9 mouse cellular contexts compared by ENCODE assay signal in genomic region chr16:50542554-50543333, GRCm38 (mm10). TPM values are rescaled to one million over a fixed set of nuclear protein-coding genes. Genes with fewer than 3 reads are reported as not detected.
DNase-seq lines count a peak whose midpoint lies in the region; ATAC-seq and TF ChIP-seq lines count a peak whose summit lies in the region.
"Had no signal": no experiment of that assay in that cellular context is flagged by ENCODE, and none has a peak within 500 bp of the region (broad histone marks: within the 10 kb centered on the region; RNA-seq: fewer than 3 reads in every experiment).

No protein-coding gene starts in this region.

- TF ChIP-seq POLR2A in MEL (IDR thresholded peaks at IDR 0.05; ENCODE audit: control insufficient read depth in 1 of 2, insufficient read depth in 1 of 2, low read depth in 1 of 2, low read length in 2 of 2, poor library complexity in 1 of 2), result no peak

- no peak for TF ChIP-seq EP300 in MEL (IDR thresholded peaks at IDR 0.05; ENCODE audit: low read depth in 1 of 2, low read length in 2 of 2)

- no peaks in the 10 kb centered on the region for H3K79me2 ChIP-seq in C2C12 (ENCODE audit: control insufficient read depth, insufficient read depth)
- H3K79me2 ChIP-seq in MEL (ENCODE audit: control insufficient read depth, insufficient read depth, low read length, poor library complexity), result no peaks in the 10 kb centered on the region

- H3K27me3 ChIP-seq in C2C12 (ENCODE audit: control insufficient read depth, insufficient read depth, insufficient read length), result no peaks in the 10 kb centered on the region
- no peaks in the 10 kb centered on the region for H3K27me3 ChIP-seq in MEL (ENCODE audit: control insufficient read depth in 1 of 2, insufficient read depth in 2 of 2, low read length in 2 of 2)
- no peaks in the 10 kb centered on the region for H3K27me3 ChIP-seq in hindbrain, postnatal 0 days (ENCODE audit: insufficient read depth, low read length)

- no peaks in the 10 kb centered on the region for H3K79me3 ChIP-seq in C2C12 (ENCODE audit: low read depth)

- no peak overlapping the region for H3K4me2 ChIP-seq in hindbrain, postnatal 0 days (ENCODE audit: low read depth, low read length)

- TF ChIP-seq RAD21 in MEL (IDR thresholded peaks at IDR 0.05; ENCODE audit: low read depth, low read length), result peak; percentile 12

- peak; percentile 73 for TF ChIP-seq CTCF in layer of hippocampus, adult 2 months (conservative IDR thresholded peaks at IDR 0.05)
- TF ChIP-seq CTCF in C2C12 (IDR thresholded peaks at IDR 0.05; ENCODE audit: control insufficient read depth, insufficient read depth, insufficient read length) (peak; percentile 13), MEL (IDR thresholded peaks at IDR 0.05 in 2 of 3, conservative IDR thresholded peaks at IDR 0.05 in 1 of 3; ENCODE audit: control insufficient read depth in 1 of 3, insufficient read depth in 1 of 3, low read depth in 2 of 3, low read length in 3 of 3, poor library complexity in 1 of 3, severe bottlenecking in 1 of 3) (peak in 1 of 3 experiments; percentile 11; a peak in 1 of 6 replicates)
- TF ChIP-seq CTCF in hindbrain, postnatal 0 days (IDR thresholded peaks at IDR 0.05; ENCODE audit: low read depth), result peak; percentile 66

- H3K4me3 ChIP-seq in layer of hippocampus, adult 2 months, result no peak overlapping the region
- H3K4me3 ChIP-seq in C2C12 (ENCODE audit: insufficient read depth, poor library complexity, severe bottlenecking) (no peak overlapping the region), MEL (ENCODE audit: control insufficient read depth in 1 of 2, insufficient read depth in 1 of 2, low read depth in 2 of 2, low read length in 2 of 2) (no peak overlapping the region)
- no peak overlapping the region for H3K4me3 ChIP-seq in hindbrain, postnatal 0 days (ENCODE audit: low read length)

- 73% methylated on average over 5 of the region's 5 CpGs for WGBS in hindbrain, postnatal 0 days

- DNase-seq in layer of hippocampus, adult 2 months (ENCODE audit: low spot score in 2 of 2), result peak in 1 of 2 experiments; percentile 23
- DNase-seq in layer of hippocampus, adult 8-10 months (ENCODE audit: low spot score in 2 of 2), result no peak
- DNase-seq in MEL (ENCODE audit: low read depth, low spot score), result no peak
- peak; percentile 60 for DNase-seq in hindbrain, postnatal 0 days (ENCODE audit: low spot score)
- no peak for DNase-seq in urinary bladder, postnatal 36 days (ENCODE audit: low spot score in 2 of 2)
- DNase-seq: layer of hippocampus, postnatal 36 days had no signal

- H3K4me1 ChIP-seq in MEL (ENCODE audit: control insufficient read depth in 1 of 2, insufficient read depth in 2 of 2, low read length in 2 of 2), result no peaks in the 10 kb centered on the region
- H3K4me1 ChIP-seq in hindbrain, postnatal 0 days (ENCODE audit: insufficient read depth, low read length), result no peaks in the 10 kb centered on the region

- H3K27ac ChIP-seq in layer of hippocampus, adult 2 months, result no peak overlapping the region
- no peak overlapping the region for H3K27ac ChIP-seq in MEL (ENCODE audit: control insufficient read depth, low read depth, low read length)
- no peak overlapping the region for H3K27ac ChIP-seq in hindbrain, postnatal 0 days

- no peaks in the 10 kb centered on the region for H3K9me3 ChIP-seq in MEL (replicated peaks; ENCODE audit: insufficient read depth, low read length)
- no peaks in the 10 kb centered on the region for H3K9me3 ChIP-seq in hindbrain, postnatal 0 days (ENCODE audit: low read length)

- ATAC-seq in hindbrain, postnatal 0 days, result peak; percentile 85; the same call in 1 of the 2 replicates
- ATAC-seq in inflammation-experienced regulatory T-cells, adult 6 months, result no peak

- H3K36me3 ChIP-seq in C2C12 (ENCODE audit: control insufficient read depth, insufficient read depth) (no peaks in the 10 kb centered on the region), MEL (ENCODE audit: control insufficient read depth in 1 of 2, insufficient read depth in 2 of 2, low read length in 2 of 2) (peaks cover 0 to 30% of the 10 kb centered on the region in 2 experiments; a peak in 2 of 4 replicates)
- no peaks in the 10 kb centered on the region for H3K36me3 ChIP-seq in hindbrain, postnatal 0 days (ENCODE audit: insufficient read depth, low read length)

- no peak overlapping the region for H3K9ac ChIP-seq in MEL (ENCODE audit: control insufficient read depth, low read depth, low read length, poor library complexity, severe bottlenecking)
- no peak overlapping the region for H3K9ac ChIP-seq in hindbrain, postnatal 0 days (replicated peaks; ENCODE audit: low read length)

- no peak overlapping the region for H3ac ChIP-seq in C2C12 (ENCODE audit: control insufficient read depth, insufficient read length, low read depth)

TF ChIP-seq in C2C12, 6 proteins besides CTCF, POLR2A, EP300 and RAD21:
- no peak for TF ChIP-seq USF1 (IDR thresholded peaks at IDR 0.05; ENCODE audit: low read depth)
- TF ChIP-seq CEBPB (IDR thresholded peaks at IDR 0.05; ENCODE audit: low read depth), result no peak
- TF ChIP-seq MYOD1 (IDR thresholded peaks at IDR 0.05; ENCODE audit: control insufficient read depth, insufficient read length, low read depth), result no peak
- TF ChIP-seq MAX (IDR thresholded peaks at IDR 0.05), result no peak
- TF ChIP-seq MYOG (IDR thresholded peaks at IDR 0.05; ENCODE audit: control insufficient read depth, extremely low read depth, insufficient read length), result no peak
- TF ChIP-seq FOSL1 (IDR thresholded peaks at IDR 0.05; ENCODE audit: insufficient read depth, low read length, poor library complexity, severe bottlenecking), result no peak

TF ChIP-seq in MEL, 35 proteins besides CTCF, POLR2A, EP300 and RAD21:
- no peak for TF ChIP-seq GATA1 (IDR thresholded peaks at IDR 0.05; ENCODE audit: low read depth, low read length)
- TF ChIP-seq JUND (IDR thresholded peaks at IDR 0.05; ENCODE audit: low read depth, low read length), result no peak
- TF ChIP-seq ZNF384 (IDR thresholded peaks at IDR 0.05; ENCODE audit: low read depth, low read length), result peak; percentile 46; the same call in 1 of the 2 replicates
TF ChIP-seq in MEL: peak in this region for 1.

RNA-seq across cellular contexts. Expression of gene Ccdc54, which starts 48.2 kb away (rescaled TPM):
- not detected for total RNA-seq in layer of hippocampus, adult 2 months (2021)
- not detected for total RNA-seq in layer of hippocampus, adult 8-10 months (2022)
- polyA plus RNA-seq in C2C12 (2012; fragmentation: generic; extraction: Trizol) (not detected), MEL (2012; ENCODE audit: insufficient read depth in 1 of 2, insufficient read length in 2 of 2, low read depth in 1 of 2, low replicate concordance in 2 of 2, missing spikeins in 1 of 2) (under 1 TPM in 1 of 2 experiments, not detected in 1; 0.06 TPM)
- total RNA-seq in MEL (2012; rRNA removed), result not detected in 2 replicates
- total RNA-seq in hindbrain, postnatal 0 days (2014; rRNA removed), result not detected in 2 replicates
- not detected in 2 replicates for polyA plus RNA-seq in hindbrain, postnatal 0 days (2015; fragmentation: Nextera tagmentation; extraction: Ambion mirVana)
- polyA plus RNA-seq in inflammation-experienced regulatory T-cells, adult 6 months (2017; shearing (Covaris generic)), result not detected
- total RNA-seq: gastrocnemius, adult 8-10 months; layer of hippocampus, postnatal 36 days had no signal
